Mouse (Mus musculus): ENCODE measurements around the gene Rpl36a. TPM values are rescaled to one million over a fixed set of nuclear protein-coding genes. Genes with fewer than 3 reads are reported as not detected.
"Not testable (repeated sequence)": the region's sequence is repeated elsewhere in the genome, so short reads cannot be mapped to it uniquely, and the experiment has no call there.

Gene Rpl36a
- total RNA-seq (2021) = 100 to 1,000 TPM; 114 to 149 TPM
- long read RNA-seq, experiment 1, transcript Rpl36a-206 (4 exons, 812 nt) = minor isoform, 8 of 108 reads
- long read RNA-seq, experiment 1, transcript Rpl36a-201 (5 exons, 483 nt) = major isoform, 99 of 108 reads
- long read RNA-seq, experiment 1, partial matches to known transcripts = 0 of 108 reads
- long read RNA-seq, experiment 1, other reads (novel, unspliced or antisense) = 1 of 108 reads
- long read RNA-seq, experiment 2, transcript Rpl36a-201 (5 exons, 483 nt) = major isoform, 100 of 105 reads
- long read RNA-seq, experiment 2, transcript Rpl36a-206 (4 exons, 812 nt) = minor isoform, 5 of 105 reads
- long read RNA-seq, experiment 2, partial matches to known transcripts = 0 of 105 reads
- long read RNA-seq, experiment 2, other reads (novel, unspliced or antisense) = 0 of 105 reads

DNA sequence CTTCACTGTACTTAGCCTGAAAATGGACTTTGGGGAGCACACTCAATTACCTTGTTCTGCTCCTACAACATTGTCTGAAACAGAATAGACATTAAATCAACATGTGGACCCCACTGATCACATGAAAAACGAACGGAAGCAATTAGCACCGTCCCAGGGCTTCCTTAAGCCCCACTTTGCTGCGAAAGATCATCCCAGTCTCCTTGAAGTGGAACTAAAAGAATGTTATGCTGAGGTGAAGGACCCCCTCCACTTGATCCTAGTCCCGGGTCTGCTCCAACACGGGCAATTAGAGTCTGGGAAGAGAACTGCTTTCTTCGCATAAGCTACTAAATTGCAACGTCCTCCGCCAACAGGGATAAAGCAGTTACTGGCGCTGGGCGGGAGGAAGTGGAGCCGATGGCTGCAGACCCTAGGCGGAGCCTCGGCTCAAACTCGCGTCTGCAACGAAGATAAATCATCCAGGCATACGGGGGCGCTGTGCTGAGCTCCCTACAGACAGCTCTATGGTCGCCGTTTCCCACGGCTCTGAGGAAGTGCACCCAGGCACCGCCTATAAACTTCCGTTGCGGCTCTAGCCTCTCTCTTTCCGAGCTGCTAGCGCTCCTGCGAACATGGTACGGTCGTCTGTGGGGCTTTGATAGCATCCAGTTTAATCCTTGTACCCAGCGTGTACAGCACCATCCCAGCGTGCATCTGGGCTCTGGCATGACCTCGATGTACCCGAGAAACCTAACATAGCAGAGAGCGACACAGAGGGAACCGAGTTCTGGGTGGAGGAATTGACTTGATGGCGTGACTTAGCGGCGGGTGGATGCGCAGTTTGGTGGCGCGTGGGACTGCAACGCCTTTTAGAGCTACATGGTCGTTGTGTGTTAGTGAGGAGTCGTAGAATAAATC is at the start of gene Rpl36a:
TSS of gene Rpl36a (plus strand) at position 552 of the 900 bp plus-strand sequence.
- peak; percentile 92 for DNase-seq

DNA sequence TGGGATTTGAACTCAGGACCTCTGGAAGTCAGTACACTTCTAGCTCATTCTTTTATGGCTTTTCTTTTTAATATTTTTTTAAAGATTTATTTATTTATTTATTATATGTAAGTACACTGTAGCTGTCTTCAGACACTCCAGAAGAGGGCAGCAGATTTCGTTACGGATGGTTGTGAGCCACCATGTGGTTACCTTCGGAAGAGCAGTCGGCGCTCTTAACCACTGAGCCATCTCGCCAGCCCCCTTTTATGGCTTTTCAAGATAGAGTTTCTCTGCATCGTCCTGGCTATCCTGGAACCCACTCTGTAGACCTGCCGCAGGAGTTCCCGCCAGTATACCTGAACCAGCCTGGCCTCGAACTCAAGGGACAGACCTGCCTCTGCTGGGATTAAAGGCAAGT is 45.7 kb upstream of the Rpl36a start:
- not testable (repeated sequence) for DNase-seq

DNA sequence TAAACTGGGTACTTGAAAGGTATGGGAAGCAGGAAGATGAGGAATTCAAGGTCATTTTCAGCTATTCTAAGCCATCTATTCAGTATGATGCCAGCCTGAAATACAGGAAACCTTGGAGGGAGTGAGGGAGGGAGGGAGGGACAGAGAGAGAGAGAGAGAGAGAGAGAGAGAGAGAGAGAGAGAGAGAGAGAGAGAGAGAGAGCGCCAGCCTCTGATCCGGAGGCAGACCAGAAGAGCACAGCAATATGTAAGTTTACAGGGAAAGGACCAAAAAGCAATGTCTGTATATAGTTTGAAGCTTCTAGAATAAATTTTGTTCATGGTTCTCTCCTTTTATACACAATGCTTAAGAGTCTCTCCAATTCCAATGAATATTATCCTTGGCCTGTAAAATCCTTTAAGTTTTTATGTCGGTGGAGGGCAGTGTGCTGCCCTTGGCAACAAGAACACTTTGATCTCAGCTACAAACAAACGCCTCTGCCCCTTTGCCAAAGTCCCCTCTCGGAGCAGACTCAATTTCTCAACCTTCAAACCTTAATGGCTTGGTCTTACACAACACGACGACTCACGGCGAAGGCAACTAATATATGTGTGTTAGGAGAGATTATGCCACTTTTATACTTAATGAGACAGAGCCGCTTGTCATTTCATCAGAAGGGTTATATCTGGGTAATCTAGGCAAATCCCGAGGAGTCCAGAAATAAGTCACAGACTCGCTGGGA is 44.9 kb upstream of the Rpl36a start:
- no peak for DNase-seq

DNA sequence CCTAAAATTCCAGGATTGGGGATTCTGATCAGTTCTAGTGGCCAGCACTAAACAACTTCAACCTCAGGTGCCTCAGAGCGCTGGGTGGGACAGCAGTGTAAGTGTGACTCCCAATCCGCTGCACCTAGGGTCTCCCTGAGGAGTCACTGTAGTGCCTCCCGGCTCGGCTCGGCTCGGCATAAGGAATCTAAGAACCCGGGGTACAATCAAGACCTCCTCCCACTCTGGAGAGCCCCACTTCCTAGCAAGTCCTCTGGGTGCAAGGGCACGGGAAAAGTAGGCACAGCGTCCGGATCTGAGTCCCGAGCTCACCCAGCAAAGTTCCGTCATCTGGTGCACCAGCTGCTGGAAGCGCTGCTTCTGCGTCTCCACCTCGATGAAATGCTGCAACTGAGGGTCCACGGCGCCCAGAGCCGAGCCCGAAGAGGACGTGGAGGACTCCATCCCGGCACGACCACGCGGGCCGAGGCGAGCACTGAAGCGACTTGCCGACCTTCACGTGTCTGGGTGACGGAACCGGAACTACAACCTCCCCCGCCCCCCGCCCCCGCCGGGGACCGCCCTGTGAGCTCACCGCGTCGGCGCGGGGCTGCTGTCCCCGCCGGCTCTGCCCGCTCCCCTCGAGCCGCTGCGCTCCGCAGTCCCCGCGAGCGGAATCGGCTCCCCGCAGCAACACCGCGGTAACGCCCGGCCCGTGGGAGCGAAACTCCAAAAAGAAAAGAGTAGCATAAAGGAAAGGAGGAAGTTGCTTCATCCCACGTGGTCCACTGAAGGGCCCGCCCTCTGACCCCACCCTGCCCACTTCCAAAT is 44.1 kb upstream of the Rpl36a start, which contains the start of gene Timm8a1:
TSS of gene Timm8a1 (minus strand) at position 721 of the 810 bp plus-strand sequence.
- peak; percentile 63 to 76 for DNase-seq

DNA sequence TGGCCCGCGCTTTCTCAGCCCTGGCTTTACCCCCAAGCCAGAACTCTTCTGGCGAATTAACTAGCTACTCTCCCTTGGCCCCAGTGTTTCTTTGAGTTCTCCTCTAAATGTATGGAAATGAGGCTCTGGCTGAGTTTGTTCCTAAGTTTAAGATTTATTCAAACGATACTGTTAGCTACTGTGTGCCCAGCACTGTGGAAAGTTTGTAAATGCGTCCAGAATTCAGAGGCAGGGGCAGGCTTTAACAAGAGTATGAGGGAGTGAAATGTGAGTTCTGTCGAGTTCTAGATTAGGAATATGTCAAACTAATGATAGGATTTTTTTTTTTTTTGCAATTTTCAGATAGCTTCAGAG is 43.5 kb upstream of the Rpl36a start:
- no peak for DNase-seq

DNA sequence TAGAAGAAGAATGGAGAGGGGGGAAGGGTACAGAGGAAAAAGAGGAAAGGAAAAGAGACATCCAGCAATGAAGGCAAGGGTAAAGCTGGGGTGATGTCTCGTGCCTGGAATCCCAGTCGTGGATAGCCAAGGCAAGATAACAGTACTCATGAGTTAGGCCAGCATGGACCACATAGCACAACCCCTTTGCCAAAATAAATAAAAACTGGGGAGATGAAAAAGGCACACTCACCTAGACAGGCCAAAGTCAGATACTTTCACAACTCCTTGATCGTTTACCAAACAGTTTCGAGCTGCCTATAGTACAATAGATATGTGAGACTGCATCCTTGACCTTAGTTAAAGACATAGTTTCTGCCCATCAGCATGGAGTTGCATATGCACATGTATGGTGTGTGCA is 38.1 kb upstream of the Rpl36a start:
- no peak for DNase-seq

DNA sequence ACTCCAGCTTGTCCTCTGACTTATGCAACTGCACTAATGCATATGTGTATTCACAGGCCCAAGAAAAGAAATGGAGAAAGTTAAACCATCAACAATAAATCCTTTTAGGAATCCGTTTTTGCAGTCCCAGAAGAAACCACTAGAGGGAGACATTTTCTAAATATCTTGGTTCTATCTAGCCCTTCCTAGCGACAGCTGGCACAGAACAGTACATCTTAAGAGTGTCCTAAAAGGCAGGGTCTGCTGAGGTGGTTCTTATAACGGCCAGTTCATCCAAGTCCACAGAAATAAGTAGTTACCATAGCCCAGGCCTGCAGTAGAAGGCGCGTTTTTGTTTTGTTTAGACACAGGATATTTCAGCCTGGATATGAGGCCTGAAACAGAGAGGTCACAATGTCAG is 34.6 kb upstream of the Rpl36a start:
- peak; percentile 7 to 65 for DNase-seq

DNA sequence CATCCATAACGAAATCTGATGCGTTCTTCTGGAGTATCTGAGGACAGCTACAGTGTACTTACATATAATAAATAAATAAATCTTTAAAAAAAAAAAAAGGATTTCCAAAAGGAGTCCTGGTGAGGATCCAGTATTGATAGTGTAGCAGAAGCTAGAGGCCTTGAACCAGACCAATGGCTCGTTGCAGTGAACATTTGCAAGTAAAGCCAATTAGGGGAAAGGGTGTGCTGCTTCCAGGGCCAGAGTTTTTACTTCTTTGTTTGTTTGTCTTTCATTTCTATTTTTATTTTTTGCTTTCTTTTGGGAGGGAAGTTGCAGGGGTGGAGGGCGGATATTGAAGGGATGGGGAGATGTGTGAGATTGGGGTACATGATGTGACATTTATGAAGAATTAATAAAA is 32.1 kb upstream of the Rpl36a start:
- DNase-seq = no peak

- no peak for DNase-seq
Observed at GRCm38 (mm10) chrX:134554425-134554824, 31.0 kb upstream of the Rpl36a start.

GRCm38 (mm10) chrX:134564326-134564725 is 21.1 kb upstream of the Rpl36a start:
- DNase-seq = no peak

GRCm38 (mm10) chrX:134566536-134567222 is 18.8 kb upstream of the Rpl36a start:
- peak in 1 of 2 experiments; percentile 7 for DNase-seq

GRCm38 (mm10) chrX:134577896-134578295 is 7.6 kb upstream of the Rpl36a start:
- no peak for DNase-seq

DNA sequence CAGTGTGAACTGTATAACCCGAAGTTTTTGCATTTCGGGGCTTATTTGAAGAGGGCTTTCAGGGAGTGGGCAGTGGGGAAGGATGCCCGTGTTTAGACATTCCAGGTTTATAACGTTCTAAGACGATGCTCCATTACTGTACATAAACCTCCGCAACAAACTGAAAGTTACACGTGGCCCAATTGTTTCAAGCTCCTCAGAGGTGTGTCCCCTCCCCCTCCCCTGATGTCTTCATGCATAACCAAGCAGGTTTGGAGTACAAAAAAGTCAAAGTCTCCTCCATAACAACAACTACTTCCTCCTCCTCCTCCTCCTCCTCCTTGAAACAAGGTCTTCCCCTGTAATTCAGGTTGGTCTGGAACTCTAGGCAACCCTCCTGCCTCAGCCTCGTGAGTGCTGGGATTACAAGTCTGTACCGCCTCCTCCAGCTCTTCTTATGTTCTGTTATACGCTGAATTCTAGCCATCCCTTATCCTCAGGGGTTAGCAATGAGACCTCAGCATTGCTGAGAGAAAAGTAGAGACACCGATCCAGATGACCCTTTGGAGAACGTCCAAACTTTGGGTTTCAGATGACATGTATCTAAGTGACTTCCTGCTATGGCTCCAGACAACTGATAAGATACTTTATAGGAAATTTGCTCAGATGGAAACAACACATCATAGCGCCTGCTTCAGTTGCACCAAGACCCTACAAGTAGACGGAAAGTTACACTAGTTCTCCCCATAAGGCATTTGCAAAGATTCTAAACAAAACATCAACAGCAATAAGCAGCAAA is 4.7 kb upstream of the Rpl36a start:
- DNase-seq = no peak

DNA sequence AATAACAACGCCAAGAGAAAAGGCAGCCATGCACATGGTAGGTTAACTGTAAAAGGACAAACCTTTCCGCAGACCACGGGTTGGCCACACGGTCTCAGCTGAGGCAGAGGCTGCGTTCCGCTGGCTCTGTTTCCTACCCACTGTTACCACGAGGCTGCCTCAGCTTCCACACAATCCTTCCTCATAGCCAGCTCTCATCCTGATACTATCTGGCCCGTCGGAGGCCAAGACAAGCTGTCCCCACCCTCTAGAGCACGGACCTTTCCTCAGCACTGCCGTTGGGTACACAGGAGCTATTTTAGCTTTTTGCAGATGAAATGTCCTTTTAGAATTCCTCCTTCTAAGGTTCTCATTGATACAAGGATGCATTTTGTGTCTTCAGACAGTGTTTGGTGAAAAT is 3.2 kb upstream of the Rpl36a start:
- DNase-seq = no peak

DNA sequence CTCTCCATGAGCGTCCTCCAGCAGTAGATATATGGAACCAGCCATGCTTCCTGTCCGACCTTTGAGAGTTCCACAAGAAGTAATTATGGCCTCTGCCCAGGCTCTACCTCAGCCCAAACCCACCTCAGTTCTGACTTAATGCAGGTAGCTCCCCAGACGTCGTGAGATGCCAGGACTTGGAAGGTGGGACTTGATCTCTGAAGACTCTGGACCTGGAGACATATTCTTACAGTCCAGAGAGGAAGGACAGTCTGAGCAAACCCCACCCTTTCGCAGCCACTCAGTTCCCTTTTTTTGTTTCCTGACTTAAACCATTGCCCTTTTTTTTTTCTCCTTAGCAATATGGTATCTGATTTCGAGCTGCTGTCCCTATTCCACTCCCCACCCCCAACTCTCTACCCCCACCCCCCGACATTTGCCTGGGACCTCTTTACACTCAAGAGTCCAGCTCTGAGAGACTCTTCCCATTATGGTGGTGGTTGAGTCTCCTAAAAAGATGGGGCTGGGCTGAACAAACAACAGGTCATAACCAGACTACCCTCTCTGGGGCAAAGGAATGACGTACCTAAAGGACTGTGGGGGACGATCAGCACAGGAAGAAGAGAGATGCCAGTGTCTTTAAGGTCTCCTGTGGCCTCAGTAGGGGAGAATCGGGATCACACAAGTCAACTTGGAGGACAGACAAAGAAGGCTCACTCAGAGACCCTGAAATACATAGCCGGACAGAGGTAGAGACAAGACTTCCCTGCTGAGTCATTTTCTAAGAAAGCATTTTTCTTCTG is 2.4 kb upstream of the Rpl36a start, which contains the start of gene Btk:
TSS of gene Btk (minus strand) at position 683 of the 782 bp plus-strand sequence.
- DNase-seq = peak in 1 of 2 experiments; percentile 23

- no peak for DNase-seq
Observed at GRCm38 (mm10) chrX:134586447-134586846, 993 bp downstream of the Rpl36a start.

GRCm38 (mm10) chrX:134588261-134588660 is 2.8 kb downstream of the Rpl36a start:
- no peak for DNase-seq

DNA sequence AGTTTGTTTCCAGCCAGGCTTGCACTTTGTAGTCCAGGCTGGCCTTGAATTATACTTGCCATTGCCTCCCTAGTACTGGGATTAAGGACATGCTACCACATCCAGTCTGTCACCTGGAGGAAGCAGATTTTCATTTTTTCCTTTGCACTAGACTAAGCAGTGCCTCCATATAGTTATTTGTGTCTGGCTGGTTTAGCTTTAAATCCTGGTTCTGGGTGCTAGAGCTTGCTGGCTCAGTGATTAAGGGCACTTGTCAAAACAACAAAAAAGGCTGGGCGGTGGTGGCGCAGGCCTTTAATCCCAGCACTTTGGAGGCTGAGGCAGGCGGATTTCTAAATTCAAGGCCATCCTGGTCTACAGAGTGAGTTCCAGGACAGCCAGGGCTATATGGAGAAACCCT is 3.5 kb downstream of the Rpl36a start:
- DNase-seq = no peak

DNA sequence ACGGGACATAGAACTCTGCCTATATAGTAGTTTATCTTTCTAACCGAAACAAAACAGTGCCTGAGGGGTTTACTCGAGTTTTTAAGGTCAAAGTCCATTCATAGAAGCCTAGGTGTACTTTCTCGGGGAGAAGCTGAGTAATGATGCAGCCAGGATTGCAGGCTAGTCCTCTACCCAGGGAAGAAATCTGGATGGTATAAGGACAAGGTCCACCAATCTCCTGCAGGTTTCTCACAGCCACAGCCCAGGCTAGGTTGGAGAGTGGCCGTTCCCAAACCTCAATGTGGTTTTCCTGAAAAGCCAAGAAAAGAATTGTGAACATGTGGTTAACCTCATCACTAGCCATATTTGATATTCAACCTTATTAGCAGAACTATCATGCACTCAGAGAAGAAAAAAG is 4.4 kb downstream of the Rpl36a start:
- no peak for DNase-seq

Measured in heart, adult 18-20 months (tissue).